Mouse (Mus musculus) thymus, postnatal 14 days (tissue): Measurements from ENCODE around the gene Atg101.

ENCODE experiments used
- DNase-seq: peaks from one replicate; pipeline ENCODE4 v3.0.0; 2021

Atg101 gene

GRCm38 (mm10) chr15:101283911-101284750 is at the start of gene Atg101:
Atg101 (plus strand) TSS chr15:101284272.
- peak; percentile 95 for DNase-seq

- no peak for DNase-seq
These were observed 49.3 kb upstream of the Atg101 start for GRCm38 (mm10) chr15:101234611-101235341.

- DNase-seq = peak; percentile 93
These were observed 48.8 kb upstream of the Atg101 start for GRCm38 (mm10) chr15:101235342-101235698.

- DNase-seq = no peak
These were observed 48.2 kb upstream of the Atg101 start for GRCm38 (mm10) chr15:101235728-101236327.

GRCm38 (mm10) chr15:101236878-101237277 is 47.2 kb upstream of the Atg101 start:
- DNase-seq = peak; percentile 87

GRCm38 (mm10) chr15:101238885-101239511 is 45.1 kb upstream of the Atg101 start:
- peak; percentile 88 for DNase-seq

- no peak for DNase-seq
These were observed 44.3 kb upstream of the Atg101 start for GRCm38 (mm10) chr15:101239821-101240220.

- DNase-seq = peak; percentile 91
These were observed 43.3 kb upstream of the Atg101 start for GRCm38 (mm10) chr15:101240799-101241204.

GRCm38 (mm10) chr15:101241236-101241635 is 42.8 kb upstream of the Atg101 start:
- DNase-seq = no peak

- no peak for DNase-seq
These were observed 42.2 kb upstream of the Atg101 start for GRCm38 (mm10) chr15:101241853-101242252.

GRCm38 (mm10) chr15:101242645-101243044 is 41.4 kb upstream of the Atg101 start:
- DNase-seq = peak; percentile 56

GRCm38 (mm10) chr15:101244012-101244411 is 40.1 kb upstream of the Atg101 start:
- no peak for DNase-seq

- DNase-seq = peak; percentile 97
These were observed 37.6 kb upstream of the Atg101 start for GRCm38 (mm10) chr15:101246231-101247154.

- DNase-seq = peak; percentile 45
These were observed 36.9 kb upstream of the Atg101 start for GRCm38 (mm10) chr15:101247155-101247498.

- peak; percentile 16 for DNase-seq
These were observed 35.9 kb upstream of the Atg101 start for GRCm38 (mm10) chr15:101248029-101248710.

GRCm38 (mm10) chr15:101250220-101250800 is 33.8 kb upstream of the Atg101 start:
- peak; percentile 51 for DNase-seq

GRCm38 (mm10) chr15:101251930-101252329 is 32.1 kb upstream of the Atg101 start:
- no peak for DNase-seq

GRCm38 (mm10) chr15:101252614-101253013 is 31.5 kb upstream of the Atg101 start:
- DNase-seq = no peak

- DNase-seq = no peak
These were observed 30.5 kb upstream of the Atg101 start for GRCm38 (mm10) chr15:101253563-101253885.

GRCm38 (mm10) chr15:101253886-101254795 is 29.9 kb upstream of the Atg101 start, which contains the start of gene Nr4a1:
Nr4a1 (plus strand) TSS chr15:101254269.
- peak; percentile 80 for DNase-seq
